In the genomic region with DNA sequence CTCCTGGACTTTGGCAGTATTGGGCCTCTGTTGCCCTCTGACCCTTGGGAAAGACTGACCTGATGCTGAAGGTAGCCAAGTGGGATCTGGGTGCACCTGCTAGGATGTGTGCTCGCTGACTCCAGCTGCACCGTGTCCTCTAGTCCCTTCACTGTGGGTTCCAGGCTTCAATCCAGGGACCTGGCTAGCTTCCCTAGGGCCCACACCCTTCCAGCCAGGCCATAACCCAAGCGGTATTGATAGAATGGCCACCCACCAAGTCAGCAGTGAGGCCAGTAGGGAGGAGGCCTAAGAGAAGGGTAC, we compare ENCODE assay signal across 9 mouse cellular contexts.
A peak's percentile ranks its signal among the peaks of the same experiment; 100 is the strongest.
DNase-seq lines count a peak whose midpoint lies in the region; ATAC-seq and TF ChIP-seq lines count a peak whose summit lies in the region.
"Had no signal": no experiment of that assay in that cellular context is flagged by ENCODE, and none has a peak within 500 bp of the region (broad histone marks: within the 10 kb centered on the region; RNA-seq: fewer than 3 reads in every experiment).

No protein-coding gene starts in this region.

- peaks cover 20% of the 10 kb centered on the region for H3K4me1 ChIP-seq in heart, postnatal 0 days (ENCODE audit: control insufficient read depth, insufficient read depth)
- H3K4me1 ChIP-seq in liver, embryonic 16.5 days (ENCODE audit: control insufficient read depth, low read depth, low read length), result no peaks in the 10 kb centered on the region
- H3K4me1 ChIP-seq in hindbrain, embryonic 14.5 days (replicated peaks; ENCODE audit: control insufficient read depth, insufficient read depth, low read length), result no peaks in the 10 kb centered on the region

- no peak for ATAC-seq in heart, postnatal 0 days (ENCODE audit: insufficient read depth, low read depth)
- ATAC-seq in liver, embryonic 16.5 days (ENCODE audit: low read depth), result peak; percentile 38; the same call in 1 of the 2 replicates
- ATAC-seq in CD4-positive, CD25-positive, alpha-beta regulatory T cell, adult 4 months, result no peak
- no peak for ATAC-seq in hindbrain, embryonic 14.5 days (ENCODE audit: low FRiP score)
- ATAC-seq in megakaryocyte, adult 5-6 weeks (ENCODE audit: poor library complexity, severe bottlenecking), result no peak

- no peak for TF ChIP-seq CTCF in heart, postnatal 0 days (IDR thresholded peaks at IDR 0.05; ENCODE audit: low read depth)

- H3K27me3 ChIP-seq in heart, postnatal 0 days (ENCODE audit: control insufficient read depth, insufficient read depth, low read length), result no peaks in the 10 kb centered on the region
- no peaks in the 10 kb centered on the region for H3K27me3 ChIP-seq in liver, embryonic 16.5 days (ENCODE audit: control insufficient read depth, insufficient read depth, low read depth, low read length)
- no peaks in the 10 kb centered on the region for H3K27me3 ChIP-seq in hindbrain, embryonic 14.5 days (ENCODE audit: control insufficient read depth, insufficient read depth, low read length)

- no peak overlapping the region for H3K9ac ChIP-seq in heart, postnatal 0 days (replicated peaks; ENCODE audit: low read depth, low read length)
- no peak overlapping the region for H3K9ac ChIP-seq in liver, embryonic 16.5 days (ENCODE audit: low read depth, low read length)
- H3K9ac ChIP-seq in hindbrain, embryonic 14.5 days, result no peak overlapping the region

- H3K4me2 ChIP-seq in heart, postnatal 0 days (ENCODE audit: low read depth, low read length), result no peak overlapping the region
- H3K4me2 ChIP-seq in liver, embryonic 16.5 days (ENCODE audit: low read depth, low read length), result no peak overlapping the region
- H3K4me2 ChIP-seq in hindbrain, embryonic 14.5 days (replicated peaks), result no peak overlapping the region

- H3K4me3 ChIP-seq in heart, postnatal 0 days (ENCODE audit: low read depth, low read length), result no peak overlapping the region
- no peak overlapping the region for H3K4me3 ChIP-seq in liver, embryonic 16.5 days (ENCODE audit: low read depth, low read length)
- no peak overlapping the region for H3K4me3 ChIP-seq in hindbrain, embryonic 14.5 days (replicated peaks; ENCODE audit: low read length)

- WGBS in heart, postnatal 0 days, result 62% methylated on average over 3 of the region's 3 CpGs
- WGBS in liver, embryonic 16.5 days (ENCODE audit: insufficient replicate concordance), result 67% methylated on average over 3 of the region's 3 CpGs
- 98% methylated on average over 3 of the region's 3 CpGs for WGBS in hindbrain, embryonic 14.5 days

- no peaks in the 10 kb centered on the region for H3K9me3 ChIP-seq in heart, postnatal 0 days (replicated peaks; ENCODE audit: control insufficient read depth, low read length)
- H3K9me3 ChIP-seq in liver, embryonic 16.5 days (replicated peaks; ENCODE audit: control insufficient read depth, low read length), result no peaks in the 10 kb centered on the region
- H3K9me3 ChIP-seq in hindbrain, embryonic 14.5 days (ENCODE audit: control insufficient read depth, low read length), result no peaks in the 10 kb centered on the region

- no peak for TF ChIP-seq EP300 in heart, postnatal 0 days (IDR thresholded peaks at IDR 0.05; ENCODE audit: low read depth)

- DNase-seq in urinary bladder, postnatal 14 days (ENCODE audit: low spot score), result peak; percentile 69
- no peak for DNase-seq in urinary bladder, postnatal 10 days (ENCODE audit: low spot score)
- no peak for DNase-seq in heart, postnatal 0 days (ENCODE audit: low spot score)
- peak; percentile 67 for DNase-seq in testis, postnatal 14 days (ENCODE audit: low spot score)
- DNase-seq in hindbrain, embryonic 14.5 days (ENCODE audit: low spot score), result no peak
- DNase-seq: right cerebral cortex, postnatal 4 days had no signal

- H3K36me3 ChIP-seq in heart, postnatal 0 days (replicated peaks; ENCODE audit: control insufficient read depth, insufficient read depth, low read length), result no peaks in the 10 kb centered on the region
- H3K36me3 ChIP-seq in liver, embryonic 16.5 days (ENCODE audit: control insufficient read depth, insufficient read depth), result no peaks in the 10 kb centered on the region
- H3K36me3 ChIP-seq in hindbrain, embryonic 14.5 days (replicated peaks; ENCODE audit: control insufficient read depth, insufficient read depth), result no peaks in the 10 kb centered on the region

- peak overlapping the region; percentile 80 for H3K27ac ChIP-seq in heart, postnatal 0 days (ENCODE audit: low read depth)
- no peak overlapping the region for H3K27ac ChIP-seq in liver, embryonic 16.5 days (ENCODE audit: low read length)
- no peak overlapping the region for H3K27ac ChIP-seq in hindbrain, embryonic 14.5 days

Comparison
In these comparisons a context has a peak if more than half of its experiments do, and no peak if none do; other contexts are left out.
1. DNase-seq: peak in urinary bladder, postnatal 14 days (single experiment) and testis, postnatal 14 days (single experiment); none in urinary bladder, postnatal 10 days (single experiment), heart, postnatal 0 days (single experiment) and hindbrain, embryonic 14.5 days (single experiment).